Comparison of ENCODE assay signal across 8 mouse cellular contexts in the genomic region with DNA sequence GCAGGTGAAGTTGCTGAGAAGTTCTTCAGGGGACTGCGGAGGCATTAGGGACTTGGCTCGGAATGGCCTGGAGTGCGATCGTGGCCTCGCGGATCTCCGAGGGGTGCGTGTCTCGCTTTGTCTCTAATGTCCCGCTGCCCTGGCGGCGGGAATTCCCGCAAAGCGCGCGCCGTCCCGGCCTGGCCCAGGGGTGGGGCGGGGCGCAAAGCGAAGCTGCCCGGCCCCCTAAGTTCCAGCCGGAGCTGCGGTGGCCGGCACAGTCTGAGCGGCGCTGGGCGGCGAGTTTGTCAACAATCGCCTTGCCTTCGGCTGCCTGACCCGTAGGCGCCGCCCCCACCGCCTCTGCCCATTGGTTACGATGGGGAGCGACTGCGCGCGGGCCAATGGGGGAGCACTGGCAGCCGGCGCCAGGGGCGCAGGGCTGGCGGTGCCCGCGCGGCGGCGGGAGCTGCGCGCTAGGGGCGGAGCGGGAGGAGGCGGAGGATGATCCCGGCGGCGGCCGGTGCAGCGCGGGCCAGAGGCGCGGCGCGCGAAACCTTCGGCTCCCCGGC. TPM values are rescaled to one million over a fixed set of nuclear protein-coding genes. Genes with fewer than 3 reads are reported as not detected.
DNase-seq lines count a peak whose midpoint lies in the region; ATAC-seq and TF ChIP-seq lines count a peak whose summit lies in the region.

No protein-coding gene starts in this region.

- DNase-seq in adipocyte (ENCODE audit: low spot score), result peak; percentile 96
- peak; percentile 99 for DNase-seq in gastrocnemius, adult 2 months
- peak; percentile 96 for DNase-seq in hindbrain, postnatal 0 days (ENCODE audit: low spot score)
- DNase-seq in left cerebral cortex, adult 2 months (ENCODE audit: extremely low spot score in 1 of 2, low spot score in 2 of 2), result peak; percentile 84 to 88
- peak; percentile 82 for DNase-seq in right cerebral cortex, adult 2 months (ENCODE audit: low spot score in 2 of 2)
- peak; percentile 97 for DNase-seq in urinary bladder, postnatal 14 days (ENCODE audit: low spot score)

- H3K9me3 ChIP-seq in hindbrain, postnatal 0 days (ENCODE audit: low read length), result no peaks in the 10 kb centered on the region

- H3K79me2 ChIP-seq in macrophage (ENCODE audit: inconsistent target), result peaks cover 59% of the 10 kb centered on the region

- ATAC-seq in common myeloid progenitor, adult 5-6 weeks (replicated peaks; ENCODE audit: low read depth, poor library complexity, severe bottlenecking), result peak; percentile 62
- ATAC-seq in hindbrain, postnatal 0 days, result peak; percentile 89

- H3K36me3 ChIP-seq in hindbrain, postnatal 0 days (ENCODE audit: insufficient read depth, low read length), result no peaks in the 10 kb centered on the region; the same call in 1 of the 2 replicates
- H3K36me3 ChIP-seq in macrophage (ENCODE audit: inconsistent target), result peaks cover 35% of the 10 kb centered on the region

- peaks cover 12% of the 10 kb centered on the region; the same call in 1 of the 2 replicates for H3K4me1 ChIP-seq in hindbrain, postnatal 0 days (ENCODE audit: insufficient read depth, low read length)

- whole genome bisulfite sequencing in hindbrain, postnatal 0 days, result 0% methylated on average over 52 of the region's 67 CpGs
- under 1% methylated on average over 63 of the region's 67 CpGs for WGBS in macrophage (ENCODE audit: missing documents)

- peak; percentile 40 for TF ChIP-seq CTCF in gastrocnemius, adult 2 months (IDR thresholded peaks at IDR 0.05)
- TF ChIP-seq CTCF in hindbrain, postnatal 0 days (IDR thresholded peaks at IDR 0.05; ENCODE audit: low read depth), result 0 out of 2 replicates have a peak, but pooled peaks have one; percentile 4
- peak; percentile 31 for TF ChIP-seq CTCF in left cerebral cortex, adult 2 months (IDR thresholded peaks at IDR 0.05)

- peak overlapping the region; percentile 83 for H3K4me2 ChIP-seq in hindbrain, postnatal 0 days (ENCODE audit: low read depth, low read length)

- intact Hi-C loops in gastrocnemius, adult 2 months (cut with DNase I), result loop anchor here (5.0 kb wide), 2 partner anchors 185 to 335 kb away; partner anchors contain the start of gene Mtln
- intact Hi-C loops in left cerebral cortex, adult 2 months (cut with DNase I), result loop anchor here (10.0 kb wide), 1 partner anchor 178 kb away; no protein-coding TSS in a partner anchor

- H3K27me3 ChIP-seq in hindbrain, postnatal 0 days (ENCODE audit: insufficient read depth, low read length), result peaks cover 10% of the 10 kb centered on the region; the same call in 1 of the 2 replicates

- H3K4me3 ChIP-seq in gastrocnemius, adult 2 months, result peak overlapping the region; percentile 83
- H3K4me3 ChIP-seq in hindbrain, postnatal 0 days (ENCODE audit: low read length), result peak overlapping the region; percentile 54
- H3K4me3 ChIP-seq in left cerebral cortex, adult 2 months, result peak overlapping the region; percentile 63
- peak overlapping the region; percentile 88 for H3K4me3 ChIP-seq in macrophage (ENCODE audit: inconsistent target)

- H3K27ac ChIP-seq in gastrocnemius, adult 2 months, result peak overlapping the region; percentile 92
- H3K27ac ChIP-seq in hindbrain, postnatal 0 days, result peak overlapping the region; percentile 70
- peak overlapping the region; percentile 66 for H3K27ac ChIP-seq in left cerebral cortex, adult 2 months
- H3K27ac ChIP-seq in macrophage, result peak overlapping the region; percentile 51

- peak overlapping the region; percentile 53 for H3K9ac ChIP-seq in hindbrain, postnatal 0 days (replicated peaks; ENCODE audit: low read length)

RNA-seq across cellular contexts. Expression of gene Bcl2l11, which starts 1.4 kb away (rescaled TPM):
- total RNA-seq in common myeloid progenitor, adult 5-6 weeks (2017), result 23.3 and 38.6 TPM in 2 replicates
- 1 to 10 TPM; 5.1 to 9.0 TPM for total RNA-seq in gastrocnemius, adult 2 months (2021)
- total RNA-seq in hindbrain, postnatal 0 days (2014; rRNA removed), result 11.3 and 15.9 TPM in 2 replicates
- 7.8 and 7.9 TPM in 2 replicates for polyA plus RNA-seq in hindbrain, postnatal 0 days (2015; fragmentation: Nextera tagmentation; extraction: Ambion mirVana)
- total RNA-seq in left cerebral cortex, adult 2 months (2021), result 1 to 10 TPM; 8.4 to 9.1 TPM
- total RNA-seq in macrophage (2018; cell fraction: chromatin; rRNA removed), result 1,000 to 10,000 TPM in 5 of 26 experiments, 100 to 1,000 TPM in 20, 10 to 100 TPM in 1; 77.7 to 2,239 (median 382) TPM
- total RNA-seq in macrophage (2018; cell fraction: cytosol; rRNA removed), result 100 to 1,000 TPM in 15 of 26 experiments, 10 to 100 TPM in 11; 55.8 to 354 (median 103) TPM
- 1,000 to 10,000 TPM in 5 of 26 experiments, 100 to 1,000 TPM in 20, 10 to 100 TPM in 1; 81.4 to 1,605 (median 334) TPM for total RNA-seq in macrophage (2018; cell fraction: nucleus; rRNA removed)
- 36.8 to 69.0 TPM (median 38.6 TPM) in 3 replicates for polyA plus RNA-seq in macrophage (2018)

Comparison
In these comparisons a context has a peak if more than half of its experiments do, and no peak if none do; other contexts are left out.
1. Peak in every context shown above with its lines: DNase-seq, ATAC-seq, H3K4me3 ChIP-seq and H3K27ac ChIP-seq.